Mouse (Mus musculus) liver, adult 2 months (tissue): ENCODE data around the gene Ppbp. TPM values are rescaled to one million over a fixed set of nuclear protein-coding genes. Genes with fewer than 3 reads are reported as not detected.
A peak's percentile ranks its signal among the peaks of the same experiment; 100 is the strongest.

ENCODE experiments used
- DNase-seq: peaks from one replicate; pipeline ENCODE4 v3.0.0-alpha.2; 2011; ENCODE audit warnings: low read depth, low spot score; ENCODE audit errors: extremely low read depth
- H3K27ac ChIP-seq: fragments of 200-500 bp; replicated peaks from 2 replicates; pipeline ENCODE4 v1.5.1; 2012; ENCODE audit warnings: low read depth, mild to moderate bottlenecking, control low read depth, inconsistent platforms, low read length; ENCODE audit not compliant: insufficient read depth
- H3K27me3 ChIP-seq: fragments of 200-500 bp; 2 replicates; pipeline ENCODE4 v1.6.1; 2012; ENCODE audit warnings: mild to moderate bottlenecking, moderate library complexity, low read length, inconsistent platforms; ENCODE audit not compliant: control insufficient read depth, insufficient read depth
- H3K36me3 ChIP-seq: fragments of 200-500 bp; 2 replicates; pipeline ENCODE4 v1.6.1; 2012; ENCODE audit warnings: low read length, inconsistent platforms; ENCODE audit not compliant: control insufficient read depth, insufficient read depth
- H3K4me1 ChIP-seq: fragments of 200-500 bp; 2 replicates; pipeline ENCODE4 v1.6.1; 2011; ENCODE audit warnings: low read length; ENCODE audit not compliant: control insufficient read depth, insufficient read depth
- H3K4me3 ChIP-seq: fragments of 200-500 bp; 2 replicates; pipeline ENCODE4 v1.5.1; 2011; ENCODE audit warnings: low read depth, mild to moderate bottlenecking, control low read depth, low read length, moderate library complexity; ENCODE audit not compliant: insufficient read depth
- H3K79me2 ChIP-seq: fragments of 200-500 bp; 2 replicates; pipeline ENCODE4 v1.6.1; 2012; ENCODE audit warnings: inconsistent platforms, mild to moderate bottlenecking, low read length, moderate library complexity; ENCODE audit not compliant: control insufficient read depth, insufficient read depth
- H3K9ac ChIP-seq: fragments of 200-500 bp; 2 replicates; pipeline ENCODE4 v1.6.1; 2012; ENCODE audit warnings: low read depth, mild to moderate bottlenecking, control low read depth, inconsistent platforms, low read length
- CTCF ChIP-seq: fragments of 200-500 bp; IDR thresholded peaks from 2 replicates; pipeline ENCODE4 v1.5.1; 2011; ENCODE audit warnings: low read depth, low read length, control low read depth
- POLR2A ChIP-seq: fragments of 200-500 bp; IDR thresholded peaks from 2 replicates; pipeline ENCODE4 v1.6.1; 2011; ENCODE audit warnings: low read length, control low read depth; ENCODE audit not compliant: insufficient read depth; ENCODE audit errors: extremely low read depth
- WGBS: fragments of 180-500 bp; shearing (Covaris S2); methylation state at CpG from one replicate; pipeline ENCODE4 v1.1.7; 2018; 5-methylcytosine and 5-hydroxymethylcytosine counted together
- polyA plus RNA-seq: library from polyadenylated mRNA; depleted of rRNA; stranded (reverse); fragments of >200 nt; gene quantifications from 2 replicates; pipeline ENCODE4 v1.2.3, GENCODE M21; 2012; rRNA removed
- total RNA-seq: library from RNA; depleted of rRNA; stranded (reverse); fragments of >200 nt; gene quantifications from 2 replicates; pipeline ENCODE4 v1.2.3, GENCODE M21; 2014; rRNA removed

Gene Ppbp
- 0.65 and 1.1 TPM in 2 replicates for total RNA-seq
- polyA plus RNA-seq, result 1.5 TPM in 1 of 2 replicates, not detected in the other

DNA sequence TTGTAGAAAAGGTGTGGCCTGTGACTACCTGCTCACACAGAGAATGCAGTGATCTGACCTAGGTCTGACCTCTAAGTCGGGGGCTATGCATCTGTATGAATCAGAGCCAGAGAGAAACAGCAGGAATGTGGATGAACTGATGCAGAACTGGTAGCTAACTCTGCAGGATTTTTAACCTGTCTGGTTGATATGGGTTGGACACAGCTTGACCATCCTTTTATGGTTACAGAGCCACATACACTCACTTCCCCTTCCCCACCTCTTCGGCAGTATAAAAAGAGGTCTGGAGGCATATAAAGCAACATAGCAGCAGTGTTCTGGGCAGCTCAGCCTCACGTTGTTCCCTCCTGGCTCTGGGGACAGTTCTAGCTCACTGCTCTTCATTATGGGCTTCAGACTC, at the start of gene Ppbp:
Gene Ppbp (plus strand): TSS at position 301 of the 400 bp plus-strand sequence.
- no peaks in the 10 kb centered on the region for H3K79me2 ChIP-seq
- 77% methylated on average over 3 of the region's 3 CpGs for WGBS
- no peak within 1 kb of the TSS for H3K9ac ChIP-seq
- no peak within 1 kb of the TSS for H3K4me3 ChIP-seq
- DNase-seq, result no peak
- no peaks in the 10 kb centered on the region for H3K36me3 ChIP-seq
- H3K27ac ChIP-seq, result no peak within 1 kb of the TSS
- H3K4me1 ChIP-seq, result 0 out of 2 replicates have a peak, but pooled peaks cover 4% of the 10 kb centered on the region
- no peaks in the 10 kb centered on the region for H3K27me3 ChIP-seq
- TF ChIP-seq POLR2A (no peak), CTCF (no peak)

DNA sequence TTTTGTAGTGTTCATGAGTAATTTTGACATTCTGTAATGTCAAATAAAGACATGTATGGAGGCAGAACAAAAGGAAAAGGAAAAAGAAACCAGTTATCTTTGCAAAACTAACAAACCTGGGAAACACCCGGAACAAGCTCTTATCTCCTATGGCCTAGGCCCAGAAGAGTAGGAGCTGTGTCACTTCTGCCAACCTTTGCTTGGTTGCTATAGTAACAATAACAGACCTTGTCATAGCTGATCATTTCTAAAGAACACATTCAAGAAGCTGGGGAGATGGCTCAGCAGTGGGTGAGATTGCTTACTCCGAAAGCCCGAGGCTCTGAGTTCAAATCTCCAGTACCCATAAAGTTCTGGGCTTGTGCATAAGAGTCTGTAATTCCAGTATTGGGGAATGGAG, 45.7 kb upstream of the Ppbp start:
- 77% methylated on average over 3 of the region's 3 CpGs for WGBS
- no peak overlapping the region for H3K9ac ChIP-seq
- TF ChIP-seq POLR2A (no peak), CTCF (no peak)

GRCm38 (mm10) chr5:90728254-90728653, 40.1 kb upstream of the Ppbp start:
- H3K79me2 ChIP-seq, result no peaks in the 10 kb centered on the region
- H3K4me1 ChIP-seq, result no peaks in the 10 kb centered on the region
- no peak overlapping the region for H3K27ac ChIP-seq
- H3K4me3 ChIP-seq, result no peak overlapping the region
- 74% methylated on average over 3 of the region's 3 CpGs for WGBS
- H3K36me3 ChIP-seq, result no peaks in the 10 kb centered on the region
- DNase-seq, result no peak
- H3K27me3 ChIP-seq, result no peaks in the 10 kb centered on the region
- no peak for TF ChIP-seq POLR2A
- TF ChIP-seq CTCF, result no peak
- no peak overlapping the region for H3K9ac ChIP-seq

More for the DNA sequence above, 45.7 kb upstream of the Ppbp start:
- Histone ChIP-seq H3K36me3 (no peaks in the 10 kb centered on the region), H3K79me2 (no peaks in the 10 kb centered on the region), H3K27me3 (no peaks in the 10 kb centered on the region), H3K4me3 (no peak overlapping the region), H3K27ac (no peak overlapping the region), H3K4me1 (no peaks in the 10 kb centered on the region)
- DNase-seq, result no peak

GRCm38 (mm10) chr5:90731480-90731879, 36.8 kb upstream of the Ppbp start:
- no peaks in the 10 kb centered on the region for H3K36me3 ChIP-seq
- no peaks in the 10 kb centered on the region for H3K4me1 ChIP-seq
- no peaks in the 10 kb centered on the region for H3K27me3 ChIP-seq
- H3K4me3 ChIP-seq, result no peak overlapping the region
- 53% methylated on average over 4 of the region's 4 CpGs for WGBS
- no peaks in the 10 kb centered on the region for H3K79me2 ChIP-seq
- no peak overlapping the region for H3K27ac ChIP-seq
- no peak for TF ChIP-seq POLR2A
- no peak for TF ChIP-seq CTCF
- DNase-seq, result peak; percentile 20
- H3K9ac ChIP-seq, result no peak overlapping the region

GRCm38 (mm10) chr5:90742029-90742428, 26.3 kb upstream of the Ppbp start:
- Histone ChIP-seq H3K27ac (no peak overlapping the region), H3K27me3 (no peaks in the 10 kb centered on the region), H3K4me1 (no peaks in the 10 kb centered on the region), H3K79me2 (no peaks in the 10 kb centered on the region), H3K4me3 (no peak overlapping the region), H3K36me3 (no peaks in the 10 kb centered on the region), H3K9ac (no peak overlapping the region)
- WGBS, result 71% methylated on average over 4 of the region's 4 CpGs
- TF ChIP-seq CTCF, result no peak
- no peak for TF ChIP-seq POLR2A
- peak; percentile 31 for DNase-seq

GRCm38 (mm10) chr5:90753934-90754333, 14.4 kb upstream of the Ppbp start:
- Histone ChIP-seq H3K9ac (no peak overlapping the region), H3K36me3 (no peaks in the 10 kb centered on the region), H3K4me3 (no peak overlapping the region), H3K27ac (no peak overlapping the region), H3K79me2 (no peaks in the 10 kb centered on the region), H3K4me1 (peaks cover 1% of the 10 kb centered on the region), H3K27me3 (no peaks in the 10 kb centered on the region)
- no peak for TF ChIP-seq CTCF
- TF ChIP-seq POLR2A, result no peak
- no peak for DNase-seq
- WGBS, result 96% methylated on average over 1 of the region's 1 CpGs
